Comparison of ENCODE assay signal across 10 mouse cellular contexts in the genomic region with DNA sequence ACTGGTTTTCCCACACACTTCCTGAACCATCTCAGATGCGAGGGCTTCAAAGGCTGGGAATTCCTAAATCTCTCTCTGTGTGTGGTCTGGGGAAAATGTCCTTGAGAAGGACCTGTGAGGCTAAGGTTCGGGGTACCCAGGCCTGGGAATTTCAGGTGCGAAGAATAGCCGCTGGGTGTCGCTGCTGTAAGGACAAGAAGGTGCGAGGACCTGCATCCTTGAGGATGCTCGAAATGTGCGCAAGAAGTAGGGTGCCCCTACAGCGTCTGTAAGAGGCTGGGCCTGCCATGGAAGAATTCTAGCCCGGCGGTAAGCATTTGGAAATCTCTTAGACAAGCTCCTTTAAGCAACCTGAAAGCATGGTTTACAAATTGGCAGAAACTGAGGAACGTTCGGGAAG. TPM values are rescaled to one million over a fixed set of nuclear protein-coding genes. Genes with fewer than 3 reads are reported as not detected.
DNase-seq lines count a peak whose midpoint lies in the region; ATAC-seq lines count a peak whose summit lies in the region.
"Had no signal": no experiment of that assay in that cellular context is flagged by ENCODE, and none has a peak within 500 bp of the region (broad histone marks: within the 10 kb centered on the region; RNA-seq: fewer than 3 reads in every experiment).

No protein-coding gene starts in this region.

- peak overlapping the region; percentile 54 for H3K4me2 ChIP-seq in forebrain, embryonic 12.5 days
- H3K4me2 ChIP-seq in kidney, embryonic 16.5 days (replicated peaks; ENCODE audit: low read depth, low read length), result peak overlapping the region; percentile 48
- peak overlapping the region; percentile 48 for H3K4me2 ChIP-seq in midbrain, embryonic 12.5 days (replicated peaks)

- H3K27me3 ChIP-seq in forebrain, embryonic 12.5 days, result peaks cover 42% of the 10 kb centered on the region
- peaks cover 38% of the 10 kb centered on the region for H3K27me3 ChIP-seq in kidney, embryonic 16.5 days (ENCODE audit: insufficient read depth, low read length)
- H3K27me3 ChIP-seq in midbrain, embryonic 12.5 days, result peaks cover 43% of the 10 kb centered on the region

- under 1% methylated on average over 13 of the region's 13 CpGs for WGBS in forebrain, embryonic 12.5 days
- WGBS in kidney, embryonic 16.5 days, result under 1% methylated on average over 13 of the region's 13 CpGs
- WGBS in midbrain, embryonic 12.5 days, result 2% methylated on average over 13 of the region's 13 CpGs

- H3K4me1 ChIP-seq in forebrain, embryonic 12.5 days, result peaks cover 14% of the 10 kb centered on the region
- H3K4me1 ChIP-seq in kidney, embryonic 16.5 days (ENCODE audit: insufficient read depth, low read length), result peaks cover 13% of the 10 kb centered on the region
- H3K4me1 ChIP-seq in midbrain, embryonic 12.5 days, result peaks cover 14% of the 10 kb centered on the region; the same call in 1 of the 2 replicates

- no peak for ATAC-seq in forebrain, embryonic 12.5 days (ENCODE audit: low FRiP score)
- ATAC-seq in kidney, embryonic 16.5 days (ENCODE audit: low FRiP score, low TSS enrichment), result no peak
- ATAC-seq in midbrain, embryonic 12.5 days (ENCODE audit: low FRiP score, low read depth), result no peak

- no peak overlapping the region for H3K9ac ChIP-seq in forebrain, embryonic 12.5 days
- H3K9ac ChIP-seq in kidney, embryonic 16.5 days (replicated peaks; ENCODE audit: low read length), result no peak overlapping the region
- no peak overlapping the region for H3K9ac ChIP-seq in midbrain, embryonic 12.5 days (replicated peaks)

- no peaks in the 10 kb centered on the region for H3K9me3 ChIP-seq in forebrain, embryonic 12.5 days
- no peaks in the 10 kb centered on the region for H3K9me3 ChIP-seq in kidney, embryonic 16.5 days (ENCODE audit: low read length)
- no peaks in the 10 kb centered on the region for H3K9me3 ChIP-seq in midbrain, embryonic 12.5 days

- H3K4me3 ChIP-seq in forebrain, embryonic 12.5 days (replicated peaks), result peak overlapping the region; percentile 33
- peak overlapping the region; percentile 29; the same call in 1 of the 2 replicates for H3K4me3 ChIP-seq in kidney, embryonic 16.5 days (ENCODE audit: low read length)
- peak overlapping the region; percentile 30 for H3K4me3 ChIP-seq in midbrain, embryonic 12.5 days

- no peaks in the 10 kb centered on the region for H3K36me3 ChIP-seq in forebrain, embryonic 12.5 days (replicated peaks)
- H3K36me3 ChIP-seq in kidney, embryonic 16.5 days (ENCODE audit: insufficient read depth, low read length), result no peaks in the 10 kb centered on the region
- no peaks in the 10 kb centered on the region for H3K36me3 ChIP-seq in midbrain, embryonic 12.5 days

- H3K27ac ChIP-seq in forebrain, embryonic 12.5 days, result no peak overlapping the region
- H3K27ac ChIP-seq in kidney, embryonic 16.5 days (ENCODE audit: low read length), result no peak overlapping the region
- no peak overlapping the region for H3K27ac ChIP-seq in midbrain, embryonic 12.5 days (replicated peaks)

- peak; percentile 10 to 40 for DNase-seq in heart, postnatal 10 days
- DNase-seq in heart, adult 8-10 months (ENCODE audit: low spot score), result no peak
- peak; percentile 82 for DNase-seq in R1 (ENCODE audit: low read depth, low spot score)
- peak; percentile 57 for DNase-seq in testis, postnatal 10 days (ENCODE audit: low spot score)
- no peak for DNase-seq in adipocyte (ENCODE audit: low spot score)

- intact Hi-C loops in heart, postnatal 10 days (cut with DNase I), result loop anchor here (5.0 kb wide), 1 partner anchor 54 kb away; no protein-coding TSS in a partner anchor

RNA-seq across cellular contexts. Expression of a gene that starts 32.7 kb away (rescaled TPM):
- under 1 TPM; 0.84 TPM for total RNA-seq in heart, postnatal 10 days (2021)
- under 1 TPM; 0.14 to 0.60 (median 0.41) TPM for total RNA-seq in heart, adult 8-10 months (2022)
- 0.44 and 0.55 TPM in 2 replicates for polyA plus RNA-seq in forebrain, embryonic 12.5 days (2016; fragmentation: Nextera tagmentation; extraction: Ambion mirVana)
- 0.62 and 0.63 TPM in 2 replicates for polyA plus RNA-seq in kidney, embryonic 16.5 days (2015; fragmentation: Nextera tagmentation; extraction: Ambion mirVana)
- polyA plus RNA-seq in midbrain, embryonic 12.5 days (2016; fragmentation: Nextera tagmentation; extraction: Ambion mirVana), result 0.71 TPM in 1 of 2 replicates, not detected in the other
- total RNA-seq: adrenal gland, postnatal 36 days had no signal

RNA-seq across cellular contexts. Expression of a gene that starts 45.8 kb away (rescaled TPM):
- not detected for total RNA-seq in heart, postnatal 10 days (2021)
- not detected for total RNA-seq in heart, adult 8-10 months (2022)
- 0.74 and 1.2 TPM in 2 replicates for polyA plus RNA-seq in forebrain, embryonic 12.5 days (2016; fragmentation: Nextera tagmentation; extraction: Ambion mirVana)
- 0.10 and 0.24 TPM in 2 replicates for polyA plus RNA-seq in kidney, embryonic 16.5 days (2015; fragmentation: Nextera tagmentation; extraction: Ambion mirVana)
- polyA plus RNA-seq in midbrain, embryonic 12.5 days (2016; fragmentation: Nextera tagmentation; extraction: Ambion mirVana), result 0.54 and 0.64 TPM in 2 replicates
- total RNA-seq: adrenal gland, postnatal 36 days; layer of hippocampus, postnatal 25 days had no signal

RNA-seq across cellular contexts. Expression of a gene that starts 51.2 kb away (rescaled TPM):
- under 1 TPM; 0.10 to 0.31 TPM for total RNA-seq in heart, postnatal 10 days (2021)
- under 1 TPM in 2 of 4 experiments, not detected in 2; 0.06 to 0.17 TPM for total RNA-seq in heart, adult 8-10 months (2022)
- polyA plus RNA-seq in forebrain, embryonic 12.5 days (2016; fragmentation: Nextera tagmentation; extraction: Ambion mirVana), result 3.7 and 4.1 TPM in 2 replicates
- polyA plus RNA-seq in kidney, embryonic 16.5 days (2015; fragmentation: Nextera tagmentation; extraction: Ambion mirVana), result 0.19 and 0.33 TPM in 2 replicates
- polyA plus RNA-seq in midbrain, embryonic 12.5 days (2016; fragmentation: Nextera tagmentation; extraction: Ambion mirVana), result 3.9 and 4.1 TPM in 2 replicates

Comparison
In these comparisons a context has a peak if more than half of its experiments do, and no peak if none do; other contexts are left out.
1. DNase-seq: peak in heart, postnatal 10 days (2 of 2), R1 (single experiment) and testis, postnatal 10 days (single experiment); none in heart, adult 8-10 months (single experiment) and adipocyte (single experiment).
2. Peak in every context shown above with its lines, with median percentiles within 50 percentile points of each other: H3K4me2 ChIP-seq and H3K4me3 ChIP-seq.